Mouse (Mus musculus): ENCODE data around the gene Adcy4. TPM values are rescaled to one million over a fixed set of nuclear protein-coding genes. Genes with fewer than 3 reads are reported as not detected.

The Adcy4 gene
- total RNA-seq, 2 experiments from 2014 or later: 6.7 to 13.8 TPM

DNA sequence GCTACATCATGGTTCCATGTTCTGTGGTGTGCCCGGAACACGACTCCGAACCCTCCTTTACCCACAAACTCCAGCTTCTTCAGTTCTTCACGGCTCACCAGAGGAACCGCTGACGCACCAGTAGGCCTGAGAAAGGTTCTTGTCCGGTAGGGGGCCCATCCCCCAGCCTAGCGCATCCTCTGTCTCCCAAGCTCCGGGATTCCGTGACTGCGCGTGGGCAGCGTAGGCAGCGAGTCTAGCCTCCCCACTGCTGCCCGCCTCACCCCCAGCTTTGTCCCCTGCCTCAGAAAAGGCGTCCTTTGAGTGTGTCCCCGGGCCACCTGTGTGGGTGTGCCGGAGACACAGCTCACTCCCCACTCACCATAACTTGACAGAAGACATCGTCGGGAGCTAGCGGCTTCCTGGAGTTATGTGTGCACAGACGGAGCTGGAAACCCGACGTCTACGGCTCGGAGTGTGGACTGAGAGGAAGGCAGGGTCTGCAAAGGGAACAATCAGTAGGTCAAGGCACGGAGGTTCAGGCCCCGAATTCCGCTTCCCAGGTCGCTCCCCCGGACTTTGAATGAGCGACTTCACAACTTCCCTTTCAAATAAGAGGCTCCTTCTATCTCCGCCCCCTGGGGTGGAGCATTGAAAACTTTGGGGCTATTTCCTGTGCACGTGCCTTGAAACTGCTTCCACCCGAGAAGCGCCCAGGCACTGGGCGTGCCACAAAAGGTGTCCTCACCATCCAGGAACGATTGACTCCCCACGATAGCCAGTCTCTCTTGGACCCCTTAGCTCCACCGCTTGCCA, 4.6 kb upstream of the Adcy4 start, which contains the start of gene Ripk3:
TSS of gene Ripk3 (minus strand) at position 610 of the 795 bp plus-strand sequence.
- peak; percentile 43 to 65 for DNase-seq

GRCm38 (mm10) chr14:55787731-55788130, 3.8 kb upstream of the Adcy4 start:
- DNase-seq: no peak

- DNase-seq: no peak
Measured at GRCm38 (mm10) chr14:55785195-55785594, 1.3 kb upstream of the Adcy4 start.

DNA sequence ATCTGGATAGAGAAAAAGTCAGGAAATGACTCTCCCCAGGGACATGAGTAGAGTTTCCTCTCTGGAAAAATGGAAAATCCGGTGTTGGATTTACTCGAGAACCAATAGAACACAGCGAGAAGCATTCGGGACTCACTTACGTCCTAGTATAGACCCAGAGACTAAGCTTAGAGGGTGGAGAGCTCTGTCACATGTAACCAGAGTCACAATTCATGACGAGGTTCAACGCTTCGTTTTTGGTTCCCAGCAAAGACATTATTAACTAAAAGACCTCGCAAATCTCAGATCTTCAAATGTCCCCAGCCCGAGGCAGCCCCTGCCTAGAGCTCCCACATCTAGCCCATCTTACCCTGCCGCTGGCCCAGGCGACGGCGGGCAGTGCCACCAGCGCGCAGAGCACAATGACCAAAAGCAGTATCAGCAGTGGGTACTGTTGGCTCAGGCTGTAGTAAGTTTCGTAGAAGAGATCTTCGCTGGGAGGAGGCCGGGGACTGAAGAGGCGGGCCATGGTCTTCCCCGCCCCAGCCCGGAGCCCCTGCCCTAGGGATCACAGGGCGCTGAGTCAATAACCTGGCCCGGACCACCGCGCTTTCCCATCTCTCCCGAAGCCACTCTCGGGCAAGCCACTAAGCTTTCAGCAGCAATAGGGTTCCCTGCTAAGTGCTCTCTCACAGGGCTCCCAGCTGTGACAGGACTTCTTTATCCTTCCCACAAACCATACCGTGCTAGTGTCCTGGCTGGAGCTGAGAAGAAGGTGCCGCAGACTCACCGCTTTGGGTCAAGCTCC, 531 bp downstream of the Adcy4 start:
- DNase-seq: no peak

DNA sequence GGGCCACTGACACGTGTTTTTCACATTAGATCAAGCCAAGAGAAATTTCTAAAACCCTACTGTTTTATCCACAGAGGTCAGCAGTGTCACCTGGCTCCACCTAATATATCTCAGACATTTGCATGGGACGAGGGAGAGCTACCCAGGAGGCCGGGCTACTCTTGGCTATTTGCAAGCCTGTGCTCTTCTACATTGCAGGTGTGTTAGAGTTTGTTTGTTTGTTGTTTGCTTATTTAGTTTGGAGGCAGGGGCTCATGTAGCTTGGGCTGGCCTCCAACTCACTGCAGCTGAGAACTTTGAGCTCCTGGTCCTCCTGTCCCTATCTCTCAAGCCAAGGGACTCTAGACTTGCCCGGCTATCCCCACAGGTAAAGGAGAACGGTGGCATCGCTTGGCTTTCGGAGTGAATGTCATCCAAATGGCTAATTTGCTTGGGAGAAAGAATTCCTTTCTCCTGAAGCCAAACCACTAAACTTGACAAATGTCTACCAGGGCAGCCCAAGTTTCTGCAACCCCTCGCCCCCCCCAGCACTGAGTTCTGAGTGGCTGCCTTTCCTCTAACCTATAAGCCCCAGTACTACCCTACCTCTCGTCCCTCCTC, 1.4 kb downstream of the Adcy4 start:
- no peak for DNase-seq

DNA sequence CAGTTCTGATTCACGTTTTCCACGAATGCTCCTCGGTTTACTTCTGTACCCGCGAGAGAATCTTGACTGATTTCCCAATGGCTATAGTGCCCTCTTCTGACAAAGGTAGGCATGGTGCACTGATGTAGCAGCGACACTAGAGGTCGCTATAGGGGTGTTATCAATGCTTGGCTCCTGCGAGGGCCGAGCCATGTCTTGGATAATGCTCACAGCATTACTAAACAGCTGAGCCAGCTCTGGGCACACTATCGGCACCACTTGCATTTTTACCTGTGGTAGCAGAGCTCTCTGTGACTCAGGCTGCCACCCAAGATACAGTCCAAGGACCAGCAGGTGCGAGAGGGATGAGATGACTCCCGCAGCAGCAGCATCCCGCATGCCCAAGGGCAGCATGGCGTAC, 2.6 kb downstream of the Adcy4 start:
- peak; percentile 69 to 78 for DNase-seq

DNA sequence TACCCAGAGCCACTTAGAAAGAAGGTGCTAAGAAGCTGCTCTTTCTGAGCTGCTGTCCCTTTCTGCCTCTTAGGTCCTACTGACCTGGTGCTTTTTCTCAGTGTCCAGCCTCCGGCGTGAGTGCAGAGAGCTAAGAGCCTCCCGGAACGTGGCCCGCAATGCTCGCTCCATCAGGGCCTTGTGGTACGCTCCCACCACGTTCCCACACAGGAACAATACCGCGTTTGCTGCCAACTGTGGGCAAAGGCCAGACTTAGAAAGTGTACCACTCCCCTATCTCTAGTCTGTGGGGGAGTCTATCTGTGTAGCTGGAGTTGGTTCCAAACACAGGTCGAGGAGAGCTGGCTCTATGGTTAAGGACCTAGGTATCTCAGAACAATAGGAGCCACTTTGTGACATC, 3.2 kb downstream of the Adcy4 start:
- DNase-seq: no peak

- no peak for DNase-seq
Measured at GRCm38 (mm10) chr14:55779656-55780055, 4.2 kb downstream of the Adcy4 start.

- no peak for DNase-seq
Measured at GRCm38 (mm10) chr14:55778686-55779085, 5.2 kb downstream of the Adcy4 start.

- DNase-seq: no peak
Measured at GRCm38 (mm10) chr14:55777806-55778205, 6.1 kb downstream of the Adcy4 start.

GRCm38 (mm10) chr14:55777176-55777575, 6.7 kb downstream of the Adcy4 start:
- DNase-seq: no peak

- no peak for DNase-seq
Measured at GRCm38 (mm10) chr14:55776711-55777110, 7.2 kb downstream of the Adcy4 start.

GRCm38 (mm10) chr14:55769087-55769703, 14.7 kb downstream of the Adcy4 start:
- DNase-seq: no peak

DNA sequence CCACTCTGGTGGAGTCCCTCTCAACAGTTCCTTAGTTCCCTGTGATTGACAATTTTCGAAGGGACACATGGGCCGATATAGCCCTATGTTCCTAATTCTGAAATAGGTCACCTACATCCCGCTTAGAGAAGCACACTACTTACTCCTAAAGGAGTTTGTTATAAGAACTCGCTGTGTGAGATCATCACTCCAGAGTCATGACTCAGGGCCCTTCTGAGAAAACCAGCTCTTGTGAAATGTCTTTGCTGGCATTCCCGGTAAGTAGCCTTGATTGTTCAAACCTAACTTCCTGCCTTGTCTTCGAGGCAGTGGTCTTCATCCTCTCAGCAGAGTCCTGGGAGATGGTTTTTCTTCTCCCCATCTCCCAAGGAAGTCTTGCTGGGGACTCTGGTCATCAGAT, 15.3 kb downstream of the Adcy4 start:
- DNase-seq: peak in 1 of 2 experiments; percentile 26

DNA sequence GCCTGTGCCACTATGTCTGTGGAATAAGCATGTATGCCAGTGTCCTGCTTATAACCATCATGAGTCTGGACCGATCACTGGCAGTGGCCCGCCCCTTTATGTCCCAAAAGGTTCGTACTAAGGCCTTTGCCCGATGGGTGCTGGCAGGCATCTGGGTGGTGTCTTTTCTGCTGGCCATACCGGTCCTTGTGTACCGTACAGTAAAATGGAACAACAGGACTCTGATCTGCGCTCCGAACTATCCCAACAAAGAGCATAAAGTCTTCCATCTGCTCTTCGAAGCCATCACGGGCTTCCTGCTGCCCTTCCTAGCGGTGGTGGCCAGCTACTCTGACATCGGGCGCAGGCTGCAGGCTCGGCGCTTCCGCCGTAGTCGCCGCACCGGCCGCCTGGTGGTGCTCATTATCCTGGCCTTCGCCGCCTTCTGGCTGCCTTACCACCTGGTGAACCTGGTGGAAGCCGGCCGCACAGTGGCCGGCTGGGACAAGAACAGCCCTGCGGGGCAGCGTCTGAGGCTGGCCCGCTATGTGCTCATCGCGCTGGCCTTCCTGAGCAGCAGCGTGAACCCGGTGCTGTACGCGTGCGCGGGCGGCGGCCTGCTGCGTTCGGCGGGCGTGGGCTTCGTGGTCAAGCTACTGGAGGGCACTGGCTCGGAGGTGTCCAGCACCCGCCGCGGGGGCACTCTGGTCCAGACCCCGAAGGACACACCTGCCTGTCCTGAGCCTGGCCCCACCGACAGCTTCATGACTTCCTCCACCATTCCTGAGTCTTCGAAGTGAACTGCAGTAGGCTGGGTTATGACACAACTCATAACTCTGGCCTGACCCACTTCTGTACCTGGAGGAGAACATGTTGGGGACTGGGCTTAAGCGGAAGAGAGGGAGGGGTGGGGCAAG, 16.1 kb downstream of the Adcy4 start:
- DNase-seq: peak; percentile 64 to 76

- no peak for DNase-seq
Measured at GRCm38 (mm10) chr14:55765696-55766095, 18.2 kb downstream of the Adcy4 start, which contains the start of gene Ltb4r1. Gene Ltb4r1, plus strand, starts transcription at chr14:55765962.

GRCm38 (mm10) chr14:55763166-55763565, 20.7 kb downstream of the Adcy4 start:
- no peak for DNase-seq

DNA sequence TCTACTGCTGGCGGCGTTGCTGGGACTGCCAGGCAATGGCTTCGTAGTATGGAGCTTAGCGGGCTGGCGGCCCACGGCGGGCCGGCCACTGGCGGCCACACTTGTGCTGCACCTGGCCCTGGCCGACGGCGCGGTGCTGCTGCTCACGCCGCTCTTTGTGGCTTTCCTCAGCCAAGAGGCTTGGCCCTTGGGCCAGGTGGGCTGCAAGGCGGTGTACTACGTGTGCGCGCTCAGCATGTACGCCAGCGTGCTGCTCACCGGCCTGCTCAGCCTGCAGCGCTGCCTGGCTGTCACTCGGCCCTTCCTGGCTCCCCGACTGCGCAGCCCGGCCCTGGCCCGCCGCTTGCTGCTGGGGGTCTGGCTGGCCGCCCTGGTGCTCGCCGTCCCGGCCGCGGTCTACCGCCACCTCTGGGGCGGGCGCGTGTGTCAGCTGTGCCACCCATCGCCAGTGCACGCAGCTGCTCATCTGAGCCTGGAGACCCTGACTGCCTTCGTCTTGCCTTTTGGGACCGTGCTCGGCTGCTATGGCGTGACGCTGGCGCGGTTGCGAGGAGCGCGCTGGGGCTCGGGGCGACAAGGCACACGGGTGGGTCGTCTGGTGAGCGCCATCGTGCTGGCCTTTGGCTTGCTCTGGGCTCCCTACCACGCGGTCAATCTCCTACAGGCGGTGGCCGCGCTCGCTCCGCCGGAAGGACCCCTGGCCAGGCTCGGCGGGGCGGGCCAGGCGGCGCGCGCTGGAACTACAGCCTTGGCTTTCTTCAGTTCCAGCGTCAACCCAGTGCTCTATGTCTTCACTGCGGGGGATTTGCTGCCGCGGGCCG, 21.7 kb downstream of the Adcy4 start:
- DNase-seq: peak; percentile 58 to 65

DNA sequence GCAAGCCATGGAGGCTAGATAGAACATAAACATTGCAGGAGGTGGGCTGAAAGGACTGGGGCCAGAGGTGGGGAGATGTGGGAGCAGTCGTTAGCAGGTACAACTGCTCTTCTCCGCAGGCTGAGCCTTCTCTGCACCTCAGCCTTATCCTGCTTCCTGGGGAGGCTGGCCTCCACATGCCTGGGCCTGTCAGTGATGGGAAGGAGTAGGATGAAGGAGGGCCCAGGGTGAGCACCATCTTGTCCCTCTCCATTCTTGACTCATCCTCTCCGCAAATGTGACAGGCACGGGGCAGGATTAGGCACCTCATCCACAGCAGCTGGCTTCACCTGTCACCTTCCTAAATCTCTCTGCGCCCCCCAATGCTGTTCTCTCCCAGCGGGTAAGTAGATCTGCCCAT, 22.7 kb downstream of the Adcy4 start, which contains the start of gene Ltb4r2:
TSS of gene Ltb4r2 (plus strand) at position 266 of the 400 bp plus-strand sequence.
- no peak for DNase-seq

GRCm38 (mm10) chr14:55760156-55760555, 23.7 kb downstream of the Adcy4 start:
- peak; percentile 85 for DNase-seq

Measured in adrenal gland, postnatal 36 days (tissue).